Mouse (Mus musculus): ENCODE data around the gene Ryr1. TPM values are rescaled to one million over a fixed set of nuclear protein-coding genes. Genes with fewer than 3 reads are reported as not detected.
"Not testable (repeated sequence)": the region's sequence is repeated elsewhere in the genome, so short reads cannot be mapped to it uniquely, and the experiment has no call there.

The Ryr1 gene
- polyA plus RNA-seq, 2 experiments from 2014 or later: 0.03 to 0.05 TPM

- ATAC-seq: no peak
These were observed 48.0 kb downstream of the Ryr1 start for GRCm38 (mm10) chr7:29076977-29077376.

- ATAC-seq: no peak
These were observed 49.8 kb downstream of the Ryr1 start for GRCm38 (mm10) chr7:29075208-29075607.

- no peak for ATAC-seq
These were observed 52.3 kb downstream of the Ryr1 start for GRCm38 (mm10) chr7:29072689-29073088.

- no peak for ATAC-seq
These were observed 53.6 kb downstream of the Ryr1 start for GRCm38 (mm10) chr7:29071169-29071891.

- no peak for ATAC-seq
These were observed 54.4 kb downstream of the Ryr1 start for GRCm38 (mm10) chr7:29070364-29071168.

- no peak for ATAC-seq
These were observed 57.2 kb downstream of the Ryr1 start for GRCm38 (mm10) chr7:29067758-29068157.

- ATAC-seq: not testable (repeated sequence)
These were observed 61.5 kb downstream of the Ryr1 start for GRCm38 (mm10) chr7:29063476-29063875.

GRCm38 (mm10) chr7:29061522-29062037, 63.4 kb downstream of the Ryr1 start:
- no peak for ATAC-seq

GRCm38 (mm10) chr7:29059445-29059844, 65.5 kb downstream of the Ryr1 start:
- no peak for ATAC-seq

- no peak for ATAC-seq
These were observed 72.2 kb downstream of the Ryr1 start for GRCm38 (mm10) chr7:29052821-29053220.

- ATAC-seq: no peak
These were observed 74.2 kb downstream of the Ryr1 start for GRCm38 (mm10) chr7:29050797-29051196.

GRCm38 (mm10) chr7:29048615-29049014, 76.4 kb downstream of the Ryr1 start:
- ATAC-seq: no peak

GRCm38 (mm10) chr7:29048070-29048469, 76.9 kb downstream of the Ryr1 start:
- ATAC-seq: no peak

GRCm38 (mm10) chr7:29046533-29046932, 78.4 kb downstream of the Ryr1 start:
- ATAC-seq: no peak

- no peak for ATAC-seq
These were observed 80.7 kb downstream of the Ryr1 start for GRCm38 (mm10) chr7:29044302-29044701.

GRCm38 (mm10) chr7:29043674-29044057, 81.3 kb downstream of the Ryr1 start:
- ATAC-seq: no peak

- no peak for ATAC-seq
These were observed 81.8 kb downstream of the Ryr1 start for GRCm38 (mm10) chr7:29043016-29043673.

- no peak for ATAC-seq
These were observed 83.8 kb downstream of the Ryr1 start for GRCm38 (mm10) chr7:29041194-29041593.

GRCm38 (mm10) chr7:29039985-29040661, 84.9 kb downstream of the Ryr1 start:
- no peak for ATAC-seq

GRCm38 (mm10) chr7:29039604-29039984, 85.4 kb downstream of the Ryr1 start:
- ATAC-seq: peak; percentile 83

- ATAC-seq: no peak
These were observed 87.7 kb downstream of the Ryr1 start for GRCm38 (mm10) chr7:29037261-29037660.

- ATAC-seq: no peak
These were observed 92.3 kb downstream of the Ryr1 start for GRCm38 (mm10) chr7:29032685-29033084.

GRCm38 (mm10) chr7:29031641-29032040, 93.3 kb downstream of the Ryr1 start:
- ATAC-seq: no peak
